Mouse (Mus musculus) adrenal gland, postnatal 0 days (tissue): ENCODE measurements around the gene Atoh8. TPM values are rescaled to one million over a fixed set of nuclear protein-coding genes. Genes with fewer than 3 reads are reported as not detected.

Source experiments
- polyA plus RNA-seq: library from polyadenylated mRNA; unstranded; fragments of >200 nt; fragmentation: Nextera tagmentation; extraction: Ambion mirVana; gene quantifications from 2 replicates; pipeline ENCODE4 v1.2.1, GENCODE M21; 2015

The Atoh8 gene
- 3.5 and 5.3 TPM in 2 replicates for polyA plus RNA-seq

DNA sequence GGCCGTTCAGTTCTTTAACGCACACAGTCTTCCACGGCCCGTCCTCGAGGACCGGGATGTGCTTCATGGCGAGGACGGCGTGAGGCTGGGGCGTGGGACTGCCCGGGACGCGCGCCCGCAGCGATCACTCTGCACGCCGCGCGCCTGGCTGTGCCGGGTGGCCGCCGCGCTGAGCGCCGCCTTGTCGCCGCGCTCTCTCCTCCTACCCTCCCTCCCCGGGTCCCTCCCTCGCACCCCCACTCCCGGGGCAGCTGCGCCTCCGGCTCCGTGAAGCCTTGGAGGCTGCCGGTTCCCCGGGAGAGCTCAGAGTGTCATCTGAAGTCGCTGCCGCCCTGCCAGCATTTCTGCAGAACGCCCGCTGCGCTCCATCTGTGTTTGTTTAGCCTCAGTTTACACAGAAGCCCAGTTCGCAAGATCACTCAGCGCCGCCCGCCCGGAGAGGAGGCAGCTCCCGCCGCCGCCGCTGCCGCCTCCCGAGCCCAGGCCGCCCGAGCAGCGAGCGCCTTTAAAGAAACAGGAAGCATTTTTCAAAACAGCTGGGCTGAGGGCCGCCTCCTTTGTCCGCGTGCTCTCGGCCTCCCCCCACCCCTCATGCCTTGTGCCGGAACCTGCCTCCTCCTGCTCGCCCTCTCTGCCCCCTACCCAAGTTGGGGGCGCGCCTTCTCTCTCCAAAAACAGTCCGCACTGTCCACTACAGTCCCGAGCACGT, at the start of gene Atoh8:
Atoh8 (minus strand) TSS at position 480 of the 709 bp plus-strand sequence.

Other genes with a start within 250 kb of the Atoh8 start
- 60.5 and 126 TPM in 2 replicates for gene St3gal5, start 138.0 kb downstream of the Atoh8 start, polyA plus RNA-seq
- 1.5 and 1.7 TPM in 2 replicates for gene Sftpb, start 69.0 kb upstream of the Atoh8 start, polyA plus RNA-seq
- 22.1 and 29.7 TPM in 2 replicates for gene Usp39, start 109.6 kb upstream of the Atoh8 start, polyA plus RNA-seq
- 15.5 and 22.8 TPM in 2 replicates for gene 0610030E20Rik, start 111.7 kb upstream of the Atoh8 start, polyA plus RNA-seq
- gene Tmem150a, start 119.9 kb upstream of the Atoh8 start, polyA plus RNA-seq: 14.2 and 17.5 TPM in 2 replicates
- gene Rnf181, start 131.4 kb upstream of the Atoh8 start, polyA plus RNA-seq: 235 and 553 TPM in 2 replicates
- 69.2 and 73.9 TPM in 2 replicates for gene Vamp5, start 144.9 kb upstream of the Atoh8 start, polyA plus RNA-seq
- gene Vamp8, start 155.1 kb upstream of the Atoh8 start, polyA plus RNA-seq: 239 and 264 TPM in 2 replicates
- gene Ggcx, start 178.7 kb upstream of the Atoh8 start, polyA plus RNA-seq: 13.8 and 27.7 TPM in 2 replicates
- 168 and 223 TPM in 2 replicates for gene Mat2a, start 204.0 kb upstream of the Atoh8 start, polyA plus RNA-seq